Mouse (Mus musculus) embryo, embryonic 10 days (tissue): ENCODE results near the gene Camk2d.
A peak's percentile ranks its signal among the peaks of the same experiment; 100 is the strongest.

Experiments
- DNase-seq: peaks from one replicate; pipeline ENCODE4 v3.0.0-alpha.2; 2015; ENCODE audit warnings: low spot score

Gene Camk2d

GRCm38 (mm10) chr3:126652361-126652760 is 56.3 kb downstream of the Camk2d start:
- DNase-seq = no peak

GRCm38 (mm10) chr3:126653118-126653517 is 57.0 kb downstream of the Camk2d start:
- no peak for DNase-seq

GRCm38 (mm10) chr3:126656173-126656572 is 60.1 kb downstream of the Camk2d start:
- peak; percentile 37 for DNase-seq

- no peak for DNase-seq
These were observed 61.8 kb downstream of the Camk2d start for GRCm38 (mm10) chr3:126657895-126658294.

- no peak for DNase-seq
These were observed 62.7 kb downstream of the Camk2d start for GRCm38 (mm10) chr3:126658791-126659190.

- no peak for DNase-seq
These were observed 63.1 kb downstream of the Camk2d start for GRCm38 (mm10) chr3:126659235-126659634.

- DNase-seq = no peak
These were observed 63.9 kb downstream of the Camk2d start for GRCm38 (mm10) chr3:126659832-126660564.

- no peak for DNase-seq
These were observed 64.5 kb downstream of the Camk2d start for GRCm38 (mm10) chr3:126660575-126660974.

- DNase-seq = no peak
These were observed 64.9 kb downstream of the Camk2d start for GRCm38 (mm10) chr3:126660986-126661385.

GRCm38 (mm10) chr3:126661920-126662319 is 65.8 kb downstream of the Camk2d start:
- DNase-seq = no peak

GRCm38 (mm10) chr3:126663436-126663835 is 67.3 kb downstream of the Camk2d start:
- no peak for DNase-seq

GRCm38 (mm10) chr3:126665866-126666265 is 69.8 kb downstream of the Camk2d start:
- no peak for DNase-seq

GRCm38 (mm10) chr3:126667019-126667418 is 70.9 kb downstream of the Camk2d start:
- no peak for DNase-seq

GRCm38 (mm10) chr3:126667451-126667850 is 71.3 kb downstream of the Camk2d start:
- DNase-seq = peak; percentile 60

GRCm38 (mm10) chr3:126668123-126668522 is 72.0 kb downstream of the Camk2d start:
- DNase-seq = no peak

- no peak for DNase-seq
These were observed 72.6 kb downstream of the Camk2d start for GRCm38 (mm10) chr3:126668692-126669091.

GRCm38 (mm10) chr3:126670413-126670812 is 74.3 kb downstream of the Camk2d start:
- DNase-seq = no peak

GRCm38 (mm10) chr3:126671292-126671691 is 75.2 kb downstream of the Camk2d start:
- DNase-seq = no peak

- no peak for DNase-seq
These were observed 84.9 kb downstream of the Camk2d start for GRCm38 (mm10) chr3:126681051-126681450.

GRCm38 (mm10) chr3:126681996-126682395 is 85.9 kb downstream of the Camk2d start:
- DNase-seq = no peak

- no peak for DNase-seq
These were observed 89.3 kb downstream of the Camk2d start for GRCm38 (mm10) chr3:126685363-126685762.

GRCm38 (mm10) chr3:126687150-126687549 is 91.0 kb downstream of the Camk2d start:
- DNase-seq = no peak

- no peak for DNase-seq
These were observed 92.4 kb downstream of the Camk2d start for GRCm38 (mm10) chr3:126688516-126688915.
